23 mouse cellular contexts compared by ENCODE assay signal in genomic region chr1:88521170-88521747, GRCm38 (mm10). TPM values are rescaled to one million over a fixed set of nuclear protein-coding genes. Genes with fewer than 3 reads are reported as not detected.
DNase-seq lines count a peak whose midpoint lies in the region; ATAC-seq and TF ChIP-seq lines count a peak whose summit lies in the region.
"Had no signal": no experiment of that assay in that cellular context is flagged by ENCODE, and none has a peak within 500 bp of the region (broad histone marks: within the 10 kb centered on the region; RNA-seq: fewer than 3 reads in every experiment).

No protein-coding gene starts in this region.

- H3K4me3 ChIP-seq in forebrain, embryonic 16.5 days (replicated peaks; ENCODE audit: low read length) = no peak overlapping the region
- no peak overlapping the region for H3K4me3 ChIP-seq in forebrain, embryonic 13.5 days
- no peak overlapping the region for H3K4me3 ChIP-seq in midbrain, embryonic 13.5 days (replicated peaks)
- no peak overlapping the region for H3K4me3 ChIP-seq in midbrain, embryonic 16.5 days (ENCODE audit: low read depth, low read length)
- H3K4me3 ChIP-seq in intestine, embryonic 15.5 days (replicated peaks) = no peak overlapping the region
- H3K4me3 ChIP-seq: gastrocnemius, adult 2 months; hindbrain, embryonic 12.5 days; hindbrain, embryonic 15.5 days had no signal

- no peak for TF ChIP-seq CTCF in brain, embryonic 14.5 days (IDR thresholded peaks at IDR 0.05; ENCODE audit: borderline replicate concordance, extremely low read depth, insufficient read depth, insufficient read length)

- no peaks in the 10 kb centered on the region for H3K9me3 ChIP-seq in forebrain, embryonic 16.5 days (ENCODE audit: control insufficient read depth, low read length)
- no peaks in the 10 kb centered on the region for H3K9me3 ChIP-seq in forebrain, embryonic 13.5 days (replicated peaks)
- H3K9me3 ChIP-seq in midbrain, embryonic 13.5 days = no peaks in the 10 kb centered on the region
- no peaks in the 10 kb centered on the region for H3K9me3 ChIP-seq in midbrain, embryonic 16.5 days (replicated peaks; ENCODE audit: control insufficient read depth, low read length, poor library complexity, severe bottlenecking)
- no peaks in the 10 kb centered on the region for H3K9me3 ChIP-seq in intestine, embryonic 15.5 days
- H3K9me3 ChIP-seq: hindbrain, embryonic 12.5 days; hindbrain, embryonic 15.5 days had no signal

- no peak overlapping the region for H3K9ac ChIP-seq in forebrain, embryonic 16.5 days (replicated peaks; ENCODE audit: low read depth, low read length)
- H3K9ac ChIP-seq in forebrain, embryonic 13.5 days = no peak overlapping the region
- no peak overlapping the region for H3K9ac ChIP-seq in midbrain, embryonic 13.5 days (replicated peaks)
- no peak overlapping the region for H3K9ac ChIP-seq in midbrain, embryonic 16.5 days (ENCODE audit: low read depth, low read length)
- no peak overlapping the region for H3K9ac ChIP-seq in intestine, embryonic 15.5 days
- H3K9ac ChIP-seq: hindbrain, embryonic 12.5 days; hindbrain, embryonic 15.5 days had no signal

- 0 out of 2 replicates have a peak, but pooled peaks cover 7% of the 10 kb centered on the region for H3K4me1 ChIP-seq in forebrain, embryonic 16.5 days (replicated peaks; ENCODE audit: control insufficient read depth, insufficient read depth, low read length)
- H3K4me1 ChIP-seq in forebrain, embryonic 13.5 days = no peaks in the 10 kb centered on the region
- no peaks in the 10 kb centered on the region for H3K4me1 ChIP-seq in midbrain, embryonic 13.5 days (replicated peaks)
- H3K4me1 ChIP-seq in midbrain, embryonic 16.5 days (ENCODE audit: control insufficient read depth, insufficient read depth, low read length) = no peaks in the 10 kb centered on the region; the same call in 1 of the 2 replicates
- H3K4me1 ChIP-seq in intestine, embryonic 15.5 days (replicated peaks) = 0 out of 2 replicates have a peak, but pooled peaks cover 3% of the 10 kb centered on the region
- H3K4me1 ChIP-seq: hindbrain, embryonic 12.5 days; hindbrain, embryonic 15.5 days had no signal

- peak; percentile 38 for DNase-seq in brain, adult 2 months (ENCODE audit: low read depth, low spot score)
- DNase-seq in brain, embryonic 14.5 days (ENCODE audit: low read depth) = peak; percentile 71
- DNase-seq: adrenal gland, adult 2 months; adrenal gland, postnatal 14 days; cerebellum, adult 18-20 months; cerebellum, adult 9-10 months; cerebellum, postnatal 14 days; gastrocnemius, adult 2 months; gastrocnemius, postnatal 14 days; heart, adult 11 months; kidney, adult 18-20 months had no signal

- no peak for TF ChIP-seq POLR2A in brain, embryonic 14.5 days (IDR thresholded peaks at IDR 0.05; ENCODE audit: borderline replicate concordance, extremely low read depth, insufficient read depth, insufficient read length, poor library complexity, severe bottlenecking)

- 55% methylated on average over 11 of the region's 11 CpGs for WGBS in forebrain, embryonic 16.5 days
- 70% methylated on average over 11 of the region's 11 CpGs for WGBS in forebrain, embryonic 13.5 days
- WGBS in midbrain, embryonic 13.5 days = 74% methylated on average over 11 of the region's 11 CpGs
- 60% methylated on average over 11 of the region's 11 CpGs for WGBS in midbrain, embryonic 16.5 days
- WGBS in intestine, embryonic 15.5 days = 86% methylated on average over 11 of the region's 11 CpGs

- no peak overlapping the region for H3K4me2 ChIP-seq in forebrain, embryonic 16.5 days (ENCODE audit: low read length)
- H3K4me2 ChIP-seq in forebrain, embryonic 13.5 days = no peak overlapping the region
- no peak overlapping the region for H3K4me2 ChIP-seq in midbrain, embryonic 13.5 days (replicated peaks)
- no peak overlapping the region for H3K4me2 ChIP-seq in midbrain, embryonic 16.5 days (ENCODE audit: low read length)
- H3K4me2 ChIP-seq in intestine, embryonic 15.5 days (replicated peaks) = no peak overlapping the region
- H3K4me2 ChIP-seq: heart, embryonic 11.5 days; hindbrain, embryonic 12.5 days; hindbrain, embryonic 15.5 days had no signal

- no peak overlapping the region; the same call in 1 of the 2 replicates for H3K27ac ChIP-seq in forebrain, embryonic 16.5 days (ENCODE audit: low read length)
- no peak overlapping the region for H3K27ac ChIP-seq in forebrain, embryonic 13.5 days
- peak overlapping the region; percentile 22; the same call in 1 of the 2 replicates for H3K27ac ChIP-seq in midbrain, embryonic 13.5 days
- H3K27ac ChIP-seq in midbrain, embryonic 16.5 days (ENCODE audit: low read length) = no peak overlapping the region
- H3K27ac ChIP-seq in intestine, embryonic 15.5 days = no peak overlapping the region
- H3K27ac ChIP-seq: gastrocnemius, adult 2 months; hindbrain, embryonic 12.5 days; hindbrain, embryonic 15.5 days had no signal

- peak; percentile 70 for ATAC-seq in forebrain, embryonic 16.5 days
- no peak for ATAC-seq in forebrain, embryonic 13.5 days
- ATAC-seq in midbrain, embryonic 13.5 days = no peak
- no peak; the same call in 1 of the 2 replicates for ATAC-seq in midbrain, embryonic 16.5 days
- ATAC-seq in intestine, embryonic 15.5 days = no peak
- ATAC-seq: CD4-positive, CD25-positive, alpha-beta regulatory T cell, adult 4 months; intestine, embryonic 16.5 days had no signal

- no peaks in the 10 kb centered on the region for H3K36me3 ChIP-seq in forebrain, embryonic 16.5 days (ENCODE audit: control insufficient read depth, insufficient read depth)
- no peaks in the 10 kb centered on the region for H3K36me3 ChIP-seq in forebrain, embryonic 13.5 days (ENCODE audit: poor library complexity, severe bottlenecking)
- no peaks in the 10 kb centered on the region for H3K36me3 ChIP-seq in midbrain, embryonic 13.5 days
- no peaks in the 10 kb centered on the region for H3K36me3 ChIP-seq in midbrain, embryonic 16.5 days (ENCODE audit: control insufficient read depth, insufficient read depth, low read length)
- H3K36me3 ChIP-seq in intestine, embryonic 15.5 days = no peaks in the 10 kb centered on the region
- H3K36me3 ChIP-seq: hindbrain, embryonic 12.5 days; hindbrain, embryonic 15.5 days had no signal

- no peaks in the 10 kb centered on the region for H3K27me3 ChIP-seq in forebrain, embryonic 16.5 days (replicated peaks; ENCODE audit: control insufficient read depth, insufficient read depth, low read length)
- H3K27me3 ChIP-seq in forebrain, embryonic 13.5 days = no peaks in the 10 kb centered on the region
- H3K27me3 ChIP-seq in midbrain, embryonic 13.5 days = no peaks in the 10 kb centered on the region
- no peaks in the 10 kb centered on the region for H3K27me3 ChIP-seq in midbrain, embryonic 16.5 days (ENCODE audit: control insufficient read depth, insufficient read depth, low read depth, low read length)
- H3K27me3 ChIP-seq in intestine, embryonic 15.5 days (replicated peaks) = no peaks in the 10 kb centered on the region
- H3K27me3 ChIP-seq: hindbrain, embryonic 12.5 days; hindbrain, embryonic 15.5 days had no signal

RNA-seq across cellular contexts. Expression of gene Glrp1, which starts 11.4 kb away (rescaled TPM):
- polyA plus RNA-seq in forebrain, embryonic 16.5 days (2015; fragmentation: Nextera tagmentation; extraction: Ambion mirVana) = not detected in 2 replicates
- not detected in 2 replicates for polyA plus RNA-seq in forebrain, embryonic 13.5 days (2015; fragmentation: Nextera tagmentation; extraction: Ambion mirVana)
- polyA plus RNA-seq in midbrain, embryonic 13.5 days (2015; fragmentation: Nextera tagmentation; extraction: Ambion mirVana) = not detected in 2 replicates
- not detected in 2 replicates for polyA plus RNA-seq in midbrain, embryonic 16.5 days (2015; fragmentation: Nextera tagmentation; extraction: Ambion mirVana)
- polyA plus RNA-seq in brain, embryonic 14.5 days (2012; rRNA removed) = 0.04 TPM in 1 of 2 replicates, not detected in the other
- not detected in 2 replicates for polyA plus RNA-seq in intestine, embryonic 15.5 days (2015; fragmentation: Nextera tagmentation; extraction: Ambion mirVana)
- polyA plus RNA-seq: adrenal gland, adult 2 months; CD4-positive, CD25-positive, alpha-beta regulatory T cell, adult 4 months; embryonic facial prominence, embryonic 11.5 days; embryonic facial prominence, embryonic 14.5 days; hindbrain, embryonic 12.5 days; hindbrain, embryonic 15.5 days; intestine, embryonic 16.5 days had no signal
